Mouse (Mus musculus) cerebellum, adult 9-11 months (tissue): ENCODE measurements around the gene Spg21.

ENCODE experiments used
- DNase-seq: peaks from one replicate; pipeline ENCODE4 v3.0.0; 2022

The Spg21 gene

GRCm38 (mm10) chr9:65480071-65480470 lies 19.3 kb downstream of the Spg21 start:
- no peak for DNase-seq

DNA sequence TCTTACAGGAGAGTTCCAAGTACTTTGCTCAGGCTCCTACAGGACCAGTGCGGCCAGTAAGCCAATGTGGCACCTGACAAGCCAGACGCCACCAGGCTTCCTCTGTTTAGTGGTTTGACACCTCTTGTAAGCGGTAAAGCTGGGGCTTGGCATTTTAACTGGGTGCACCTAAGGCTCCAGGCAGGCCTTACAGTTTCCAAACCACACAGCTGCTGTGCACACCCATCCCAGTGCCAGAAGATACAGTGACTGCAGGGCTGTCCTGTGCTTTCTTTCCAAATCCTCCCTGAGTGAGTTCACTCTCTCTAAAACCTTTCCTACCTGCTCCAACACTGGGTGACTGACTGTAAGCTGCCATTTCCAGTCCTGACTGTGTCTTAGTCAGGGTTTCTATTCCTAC lies 30.7 kb downstream of the Spg21 start:
- no peak for DNase-seq

GRCm38 (mm10) chr9:65492351-65492750 lies 31.6 kb downstream of the Spg21 start:
- no peak for DNase-seq

- DNase-seq: no peak
These were observed 32.1 kb downstream of the Spg21 start for GRCm38 (mm10) chr9:65492851-65493250.

DNA sequence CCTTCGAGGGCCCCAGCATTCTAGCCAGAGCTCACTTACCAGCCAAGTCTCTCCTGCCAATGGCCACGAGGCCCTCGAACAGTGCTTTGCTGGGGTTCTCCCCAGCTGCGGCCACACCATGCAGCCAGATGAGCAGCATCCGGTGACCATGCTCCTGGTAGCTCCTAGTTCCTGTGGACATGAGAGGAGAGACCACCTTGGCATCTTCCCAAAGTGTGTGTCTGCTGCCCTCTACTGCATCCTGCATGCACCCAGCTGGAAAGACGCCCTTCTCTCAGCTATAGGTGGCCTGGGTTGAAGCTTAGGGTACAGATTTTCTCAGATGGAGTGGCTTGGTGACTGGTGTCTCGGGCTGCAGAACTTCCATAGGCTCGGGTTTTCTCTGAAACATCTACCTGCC lies 41.4 kb downstream of the Spg21 start:
- DNase-seq: no peak

GRCm38 (mm10) chr9:65502721-65503505 lies 42.2 kb downstream of the Spg21 start:
- no peak for DNase-seq

DNA sequence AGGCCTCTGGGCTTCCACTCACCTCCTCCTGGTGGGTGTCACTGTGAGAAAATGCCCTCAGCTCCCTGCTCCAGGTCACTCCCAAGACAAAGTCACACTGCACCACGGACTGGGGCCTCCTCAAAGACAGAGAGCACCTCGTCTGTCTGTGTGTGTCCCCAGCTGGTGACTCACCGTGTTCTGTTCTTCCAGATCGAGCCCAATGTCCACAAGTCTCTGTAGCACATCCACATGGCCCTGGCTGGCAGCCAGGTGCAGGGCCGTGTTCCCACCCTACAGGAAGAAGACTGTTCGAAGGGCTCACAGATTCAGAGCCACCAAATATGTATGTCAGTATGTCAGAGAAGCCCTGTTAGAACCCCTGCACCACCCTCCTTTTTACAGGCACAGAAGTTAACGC lies 47.7 kb downstream of the Spg21 start:
- DNase-seq: no peak

DNA sequence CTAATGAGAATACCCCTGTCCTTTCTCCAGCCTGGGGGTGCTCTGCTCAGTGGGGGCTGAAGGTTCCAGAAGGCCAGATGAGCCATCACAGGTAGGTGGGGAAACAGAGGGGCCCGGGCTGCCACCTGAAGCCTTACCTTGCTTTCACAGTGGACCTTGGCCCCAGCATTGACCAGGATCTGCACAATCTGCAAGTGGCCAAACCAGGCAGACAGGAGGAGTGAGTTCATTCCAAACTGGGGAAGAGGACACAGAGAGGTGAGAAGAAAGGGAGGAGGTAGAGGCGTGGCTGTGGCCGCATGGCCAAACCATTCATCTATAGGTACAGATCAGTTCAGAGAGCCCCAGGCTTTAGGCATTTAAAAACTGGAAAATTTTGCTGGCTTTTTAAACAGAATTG lies 51.8 kb downstream of the Spg21 start:
- no peak for DNase-seq

DNA sequence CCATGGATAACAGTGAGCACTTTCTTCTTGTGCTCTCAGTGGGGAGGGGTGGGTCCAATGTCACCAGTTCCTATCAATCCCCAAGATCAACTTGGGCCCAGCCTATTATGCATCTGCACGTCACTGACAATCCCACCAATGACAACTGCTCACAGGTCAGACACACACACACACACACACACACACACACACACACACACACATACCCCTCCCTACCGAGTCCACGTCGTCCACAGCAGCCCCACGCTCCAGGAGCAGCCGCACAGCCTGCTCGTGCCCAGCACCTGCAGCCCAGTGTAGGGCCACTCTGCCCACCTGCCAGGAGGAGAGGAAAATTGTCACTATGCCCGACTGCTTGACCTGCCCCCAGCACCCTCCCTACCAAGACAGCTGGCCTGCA lies 53.7 kb downstream of the Spg21 start:
- no peak for DNase-seq

GRCm38 (mm10) chr9:65514851-65515261 lies 54.1 kb downstream of the Spg21 start:
- peak; percentile 78 for DNase-seq

DNA sequence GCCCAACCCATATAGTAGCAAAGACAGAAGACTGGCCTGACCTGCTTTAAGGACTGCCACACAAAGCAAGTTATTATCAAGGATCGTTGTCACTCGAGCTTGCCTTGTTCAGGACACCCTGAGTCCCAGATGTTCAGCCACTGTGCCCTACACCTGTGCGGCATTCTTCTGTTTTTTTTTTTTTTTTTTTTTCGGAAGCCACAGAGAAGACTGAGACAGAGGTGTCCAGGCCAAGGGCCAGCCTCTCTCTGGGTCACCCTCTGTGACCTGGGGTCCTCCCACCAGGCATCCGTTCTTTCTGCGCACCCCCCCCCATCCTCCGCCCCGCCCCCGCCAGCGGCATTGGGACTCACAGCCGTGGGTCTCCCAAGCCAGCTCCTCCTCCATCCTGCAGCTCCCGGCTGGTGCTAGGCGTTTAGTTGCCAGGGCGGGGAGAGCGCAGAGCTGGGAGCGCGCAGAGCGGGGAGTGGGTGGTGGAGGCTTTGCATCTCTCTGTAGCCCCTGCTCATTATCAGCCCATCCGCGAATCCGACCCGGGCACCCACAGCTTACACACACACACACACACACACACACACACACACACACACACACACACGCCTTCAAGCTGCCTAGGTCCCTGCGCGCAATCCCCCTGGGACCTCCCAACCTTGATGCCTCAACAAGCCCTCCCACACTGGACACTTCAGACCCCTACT lies 59.2 kb downstream of the Spg21 start, which contains the start of gene Ankdd1a:
Ankdd1a (minus strand) TSS at position 387 of the 698 bp plus-strand sequence.
- peak; percentile 61 for DNase-seq

GRCm38 (mm10) chr9:65520505-65520876 lies 59.7 kb downstream of the Spg21 start:
- peak; percentile 24 for DNase-seq

GRCm38 (mm10) chr9:65523611-65524364 lies 63.0 kb downstream of the Spg21 start:
- DNase-seq: peak; percentile 71

- no peak for DNase-seq
These were observed 64.9 kb downstream of the Spg21 start for GRCm38 (mm10) chr9:65525445-65526195.

DNA sequence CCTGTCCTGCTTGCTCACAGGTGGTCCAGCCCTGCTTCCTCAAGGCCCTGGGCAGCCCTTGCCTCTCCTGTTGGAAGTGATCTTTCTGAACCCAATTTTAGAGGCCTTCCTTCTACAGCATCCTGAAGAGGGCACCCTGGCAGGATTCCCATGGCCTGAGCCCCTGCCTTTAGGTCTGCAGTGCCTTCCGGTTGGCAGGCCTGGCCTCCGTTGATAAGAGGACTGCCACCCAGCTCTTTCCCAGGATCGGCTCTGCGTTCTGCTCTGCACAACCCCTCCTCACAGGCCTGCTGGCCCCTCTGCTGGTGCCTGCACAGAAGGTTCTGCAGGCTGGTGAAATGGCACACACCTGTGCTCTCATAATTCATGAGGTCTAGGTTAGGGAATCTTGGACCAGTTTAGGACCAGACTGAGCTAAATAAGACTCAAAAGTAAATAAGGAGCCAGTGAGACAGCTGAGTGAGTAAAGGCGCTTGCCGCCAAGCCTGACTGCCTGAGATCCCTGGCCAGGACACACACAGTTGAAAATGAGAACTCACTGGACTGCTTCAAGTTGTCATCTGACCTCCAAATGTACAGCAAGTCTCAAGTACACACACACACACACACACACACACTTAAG lies 67.8 kb downstream of the Spg21 start:
- DNase-seq: no peak

DNA sequence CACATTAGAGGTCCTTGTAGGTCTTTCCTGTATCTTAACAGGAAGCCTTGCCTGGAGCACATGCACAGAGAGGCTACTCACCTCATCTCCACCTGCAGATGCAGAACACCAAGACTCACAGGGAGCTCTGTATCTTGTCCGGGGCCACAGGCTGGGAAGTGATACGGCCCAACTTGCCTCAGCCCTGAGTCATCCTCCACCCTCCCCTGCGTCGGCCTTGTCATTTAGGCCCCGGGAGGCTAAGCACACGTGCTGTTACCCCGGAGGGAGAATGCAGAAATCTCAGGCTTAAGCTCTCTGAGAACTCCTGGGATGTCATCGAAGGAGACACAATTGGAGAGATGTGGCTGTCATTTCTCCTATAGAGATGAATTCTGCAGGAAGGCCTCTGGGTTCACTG lies 68.9 kb downstream of the Spg21 start:
- DNase-seq: no peak

DNA sequence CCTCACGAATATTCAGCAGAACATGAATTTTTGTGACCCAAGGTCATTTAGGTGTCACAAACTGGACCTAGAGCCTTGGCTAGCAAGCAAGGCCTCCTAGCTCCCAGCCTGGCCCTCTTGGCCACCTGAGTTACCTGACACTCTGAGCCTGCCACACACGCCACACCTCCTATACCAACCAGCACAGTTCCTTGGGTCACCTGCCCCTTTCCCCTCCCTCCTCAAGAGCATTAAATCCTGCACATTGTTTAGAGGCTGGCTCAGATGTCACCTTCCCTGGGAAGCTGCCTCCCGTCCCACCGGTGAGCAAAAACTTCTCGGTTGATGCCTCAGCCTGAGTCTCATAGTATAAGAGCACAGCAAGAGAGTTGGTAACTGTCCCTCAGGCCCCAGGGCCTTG lies 70.5 kb downstream of the Spg21 start:
- DNase-seq: no peak

DNA sequence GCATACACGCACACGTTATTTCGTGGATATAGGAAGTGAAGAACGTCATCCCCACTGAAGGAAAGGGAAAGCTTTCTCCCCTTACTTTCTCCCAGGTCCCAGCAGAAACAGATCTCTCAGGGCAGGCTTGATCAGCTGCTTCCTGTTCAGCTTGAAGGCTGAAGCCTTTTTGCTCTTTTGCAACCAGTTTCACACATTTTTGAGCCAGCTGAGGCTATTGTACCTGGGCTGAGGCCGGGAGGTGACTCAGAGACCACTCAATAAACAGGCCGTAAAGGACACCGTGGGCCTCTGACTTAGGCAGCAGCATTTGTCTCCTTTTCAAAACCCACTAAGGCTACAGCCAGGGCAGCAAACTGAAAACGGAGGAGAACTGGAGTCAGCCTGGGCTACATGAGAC lies 72.2 kb downstream of the Spg21 start:
- no peak for DNase-seq

GRCm38 (mm10) chr9:65534111-65534510 lies 73.4 kb downstream of the Spg21 start:
- DNase-seq: no peak

- no peak for DNase-seq
These were observed 74.5 kb downstream of the Spg21 start for GRCm38 (mm10) chr9:65535191-65535722.

GRCm38 (mm10) chr9:65535789-65536469 lies 75.2 kb downstream of the Spg21 start:
- no peak for DNase-seq

DNA sequence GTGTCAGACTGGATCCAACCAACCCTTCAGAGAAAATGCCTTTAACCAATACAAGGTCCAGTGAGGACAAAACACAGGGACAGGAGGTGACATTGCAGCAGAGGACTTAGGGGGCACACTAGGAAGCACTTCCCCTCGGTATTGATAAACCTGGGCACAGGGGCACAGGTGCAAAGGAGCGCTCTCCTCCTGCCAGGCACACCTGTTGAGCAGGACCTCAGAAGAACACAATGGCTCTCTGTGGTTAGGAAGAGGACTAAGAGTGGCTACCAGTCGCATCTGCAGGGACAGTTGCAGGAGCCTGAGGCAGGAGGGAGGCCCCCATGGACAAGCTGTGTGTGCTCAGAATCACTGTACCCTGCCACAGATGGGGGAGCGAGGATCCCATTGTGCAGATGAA lies 75.7 kb downstream of the Spg21 start:
- DNase-seq: no peak
